Mouse (Mus musculus): ENCODE measurements at regions not wholly inside any gene's neighbourhood (a gene's known extent, or its start where the extent isn't known, plus 50 kb on each side); places are given as distances from the start of the nearest gene placed in this dataset.

- TF ChIP-seq TBP (IDR thresholded peaks at IDR 0.05; ENCODE audit: low read depth, low read length): no peak
- no peak for TF ChIP-seq ELF1 (IDR thresholded peaks at IDR 0.05; ENCODE audit: low read depth, low read length)
- TF ChIP-seq EP300 (IDR thresholded peaks at IDR 0.05; ENCODE audit: low read depth in 1 of 2, low read length in 2 of 2): no peak
- no peak for TF ChIP-seq HCFC1 (IDR thresholded peaks at IDR 0.05; ENCODE audit: low read depth, low read length)
- no peak for TF ChIP-seq POLR2AphosphoS5 (IDR thresholded peaks at IDR 0.05; ENCODE audit: borderline replicate concordance, low read depth, low read length)
- TF ChIP-seq CTCF (IDR thresholded peaks at IDR 0.05 in 2 of 3, conservative IDR thresholded peaks at IDR 0.05 in 1 of 3; ENCODE audit: control insufficient read depth in 1 of 3, insufficient read depth in 1 of 3, low read depth in 2 of 3, low read length in 3 of 3, poor library complexity in 1 of 3, severe bottlenecking in 1 of 3): no peak
- no peak for TF ChIP-seq CHD2 (IDR thresholded peaks at IDR 0.05; ENCODE audit: low read length)
- no peak for TF ChIP-seq MAFK (IDR thresholded peaks at IDR 0.05; ENCODE audit: borderline replicate concordance, low read depth, low read length)
- TF ChIP-seq RAD21 (IDR thresholded peaks at IDR 0.05; ENCODE audit: low read depth, low read length): no peak
- TF ChIP-seq E2F4 (IDR thresholded peaks at IDR 0.05; ENCODE audit: borderline replicate concordance, low read depth, low read length): no peak
- no peak for TF ChIP-seq ZKSCAN1 (IDR thresholded peaks at IDR 0.05; ENCODE audit: low read depth, low read length)
- no peak for TF ChIP-seq POLR2A (IDR thresholded peaks at IDR 0.05; ENCODE audit: control insufficient read depth in 1 of 2, insufficient read depth in 1 of 2, low read depth in 1 of 2, low read length in 2 of 2, poor library complexity in 1 of 2)
- TF ChIP-seq KAT2A (conservative IDR thresholded peaks at IDR 0.05; ENCODE audit: low read depth, low read length): no peak
- no peak for TF ChIP-seq MAX (IDR thresholded peaks at IDR 0.05; ENCODE audit: low read length)
Observed at GRCm38 (mm10) chr5:26359082-26359481, 101.6 kb downstream of the Gm7361 start.
